Mouse (Mus musculus) kidney, adult 10 weeks (tissue): ENCODE measurements around the gene Bhlhe23. TPM values are rescaled to one million over a fixed set of nuclear protein-coding genes. Genes with fewer than 3 reads are reported as not detected.

Experiments
- polyA plus RNA-seq: library from polyadenylated mRNA; stranded (reverse); fragments of 350-450 nt; fragmentation: Illumina TruSeq; extraction: RNeasy Lipid Tissue Mini Kit (QIAGEN cat#74804); gene quantifications from one replicate; pipeline ENCODE4 v1.2.3, GENCODE M21; 2014; ENCODE audit warnings: low read depth, low replicate concordance

The Bhlhe23 gene
- polyA plus RNA-seq: not detected

GRCm38 (mm10) chr2:180776793-180777192 is at the start of gene Bhlhe23:
Bhlhe23 (minus strand) TSS chr2:180776900.

GRCm38 (mm10) chr2:180724585-180725413 is 51.9 kb downstream of the Bhlhe23 start, which contains the start of gene Slc17a9:
Slc17a9 (plus strand) TSS chr2:180725263.

Other genes starting within 250 kb of the Bhlhe23 start
- 9.7 TPM for gene Mrgbp, start 195.6 kb downstream of the Bhlhe23 start, polyA plus RNA-seq
- 15.1 TPM for gene Ogfr, start 187.7 kb downstream of the Bhlhe23 start, polyA plus RNA-seq
- gene Col9a3, start 179.1 kb downstream of the Bhlhe23 start, polyA plus RNA-seq: not detected
- gene Tcfl5, start 134.2 kb downstream of the Bhlhe23 start, polyA plus RNA-seq: not detected
- gene Dido1, start 66.9 kb downstream of the Bhlhe23 start, polyA plus RNA-seq: 15.1 TPM
- 40.3 TPM for gene Gid8, start 66.8 kb downstream of the Bhlhe23 start, polyA plus RNA-seq
- gene Slc17a9, start 51.6 kb downstream of the Bhlhe23 start, polyA plus RNA-seq: not detected
- 31.2 TPM for gene Ythdf1, start 144.0 kb upstream of the Bhlhe23 start, polyA plus RNA-seq
- not detected for gene Birc7, start 152.1 kb upstream of the Bhlhe23 start, polyA plus RNA-seq
- gene Nkain4, start 177.8 kb upstream of the Bhlhe23 start, polyA plus RNA-seq: not detected
- 2.5 TPM for gene Arfgap1, start 190.3 kb upstream of the Bhlhe23 start, polyA plus RNA-seq
- gene Col20a1, start 209.6 kb upstream of the Bhlhe23 start, polyA plus RNA-seq: not detected